Mouse (Mus musculus): ENCODE results near the gene Eif4g1. TPM values are rescaled to one million over a fixed set of nuclear protein-coding genes. Genes with fewer than 3 reads are reported as not detected.

The Eif4g1 gene
- polyA plus RNA-seq, 1 experiment from 2014 or later, result 113 TPM

DNA sequence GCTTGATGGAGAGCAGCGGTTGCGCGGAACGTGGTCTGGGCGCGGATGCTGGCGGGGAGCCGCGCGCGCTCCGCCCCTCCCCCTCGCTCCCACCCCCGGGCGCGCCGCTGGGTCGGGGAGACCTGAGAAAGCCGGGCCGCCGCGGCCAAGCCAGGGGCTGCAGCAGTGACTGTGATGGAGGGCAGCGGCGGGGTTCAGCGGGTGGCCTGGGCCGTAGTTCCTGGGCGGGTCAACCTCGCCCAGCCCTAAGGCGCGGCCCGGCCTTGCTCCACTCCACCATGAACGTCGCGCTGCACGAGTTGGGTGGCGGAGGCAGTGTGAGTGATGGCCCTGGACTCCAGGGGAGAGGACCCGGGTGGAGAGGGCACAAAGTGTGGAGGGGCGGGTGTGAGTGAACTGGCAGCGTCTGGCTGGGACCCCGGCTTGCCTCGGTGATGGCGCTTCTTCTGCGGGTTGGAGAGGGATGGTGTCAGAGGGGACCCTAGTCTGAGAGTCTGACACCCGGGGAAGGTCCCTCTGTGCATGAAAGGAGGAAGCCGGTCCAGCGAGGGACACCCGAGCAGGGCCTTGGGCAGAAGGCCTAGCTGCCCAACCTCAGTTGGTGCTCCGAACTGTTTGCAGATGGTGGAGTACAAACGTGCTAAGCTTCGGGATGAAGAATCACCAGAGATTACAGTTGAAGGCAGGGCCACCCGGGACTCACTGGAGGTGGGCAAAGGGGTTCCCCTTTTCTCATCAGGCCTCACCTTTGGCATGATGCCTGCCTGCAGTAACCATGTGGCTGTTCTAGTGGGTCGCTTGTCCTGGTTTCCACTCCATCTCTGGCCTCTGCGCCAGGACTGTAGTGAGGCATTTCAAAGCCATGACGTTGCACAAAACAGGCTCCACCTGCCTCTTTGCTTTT is 38.1 kb upstream of the Eif4g1 start, which contains the start of gene Ece2:
Ece2 (plus strand) TSS at position 98 of the 904 bp plus-strand sequence.
- peaks cover 22% of the 10 kb centered on the region for H3K27me3 ChIP-seq (ENCODE audit: control insufficient read depth, insufficient read depth, low read length)
- ATAC-seq (replicated peaks; ENCODE audit: extremely low read depth, insufficient read depth, low FRiP score), result no peak; the same call in 1 of the 2 replicates
- H3K4me3 ChIP-seq (ENCODE audit: low read length), result peak within 1 kb of the TSS; percentile 61
- H3K9me3 ChIP-seq (replicated peaks; ENCODE audit: control insufficient read depth, low read length), result no peaks in the 10 kb centered on the region
- H3K4me2 ChIP-seq (ENCODE audit: low read depth, low read length), result peak within 1 kb of the TSS; percentile 87
- peak within 1 kb of the TSS; percentile 58 for H3K9ac ChIP-seq (ENCODE audit: low read length)
- WGBS, result 9% methylated on average over 52 of the region's 54 CpGs
- peaks cover 7% of the 10 kb centered on the region; the same call in 1 of the 2 replicates for H3K4me1 ChIP-seq (ENCODE audit: control insufficient read depth, insufficient read depth, low read length)
- H3K36me3 ChIP-seq (ENCODE audit: control insufficient read depth, insufficient read depth), result no peaks in the 10 kb centered on the region
- no peak within 1 kb of the TSS for H3K27ac ChIP-seq (ENCODE audit: low read length)

DNA sequence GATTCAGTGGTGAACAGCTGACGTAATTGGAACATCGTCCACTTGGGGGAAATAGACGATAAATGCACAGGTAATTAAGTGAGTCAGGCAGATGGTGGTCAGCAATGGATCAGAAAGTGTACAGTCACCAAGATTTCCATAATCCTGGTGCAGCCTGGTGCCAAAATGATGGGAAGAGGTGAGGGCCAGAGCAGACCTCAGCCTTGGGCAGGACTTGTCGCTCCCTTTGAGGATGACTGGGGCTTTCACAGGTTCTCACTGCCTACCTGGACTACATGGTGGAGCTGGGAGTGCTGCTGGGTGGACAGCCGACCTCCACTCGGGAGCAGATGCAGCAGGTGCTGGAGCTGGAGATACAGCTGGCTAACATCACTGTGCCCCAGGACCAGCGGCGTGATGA is 30.7 kb upstream of the Eif4g1 start:
- no peak for ATAC-seq (replicated peaks; ENCODE audit: extremely low read depth, insufficient read depth, low FRiP score)
- H3K27me3 ChIP-seq (ENCODE audit: control insufficient read depth, insufficient read depth, low read length), result no peaks in the 10 kb centered on the region
- no peak overlapping the region for H3K4me2 ChIP-seq (ENCODE audit: low read depth, low read length)
- no peaks in the 10 kb centered on the region for H3K4me1 ChIP-seq (ENCODE audit: control insufficient read depth, insufficient read depth, low read length)
- 72% methylated on average over 8 of the region's 8 CpGs for WGBS
- no peak overlapping the region for H3K4me3 ChIP-seq (ENCODE audit: low read length)
- no peaks in the 10 kb centered on the region for H3K9me3 ChIP-seq (replicated peaks; ENCODE audit: control insufficient read depth, low read length)
- H3K36me3 ChIP-seq (ENCODE audit: control insufficient read depth, insufficient read depth), result no peaks in the 10 kb centered on the region
- no peak overlapping the region for H3K27ac ChIP-seq (ENCODE audit: low read length)
- no peak overlapping the region for H3K9ac ChIP-seq (ENCODE audit: low read length)

DNA sequence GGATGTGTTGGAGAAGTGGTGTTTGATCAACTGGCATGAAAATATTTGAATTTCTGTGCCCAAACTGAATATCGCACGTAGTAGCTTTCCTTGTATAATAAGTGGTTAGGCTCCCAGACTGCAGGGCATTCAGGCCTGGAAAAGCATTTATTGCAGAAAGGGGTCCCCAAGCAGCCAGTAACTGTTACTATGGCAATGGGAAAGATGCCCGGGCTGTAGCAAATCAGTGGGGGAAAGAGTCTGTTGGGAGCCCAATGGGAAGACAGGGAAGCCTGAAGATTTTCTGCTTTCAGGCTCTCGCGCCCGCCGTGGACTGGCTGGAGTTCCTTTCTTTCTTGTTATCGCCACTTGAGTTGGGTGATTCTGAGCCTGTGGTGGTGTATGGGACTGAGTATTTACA is 29.7 kb upstream of the Eif4g1 start:
- H3K4me3 ChIP-seq (ENCODE audit: low read length), result no peak overlapping the region
- no peak overlapping the region for H3K27ac ChIP-seq (ENCODE audit: low read length)
- H3K9ac ChIP-seq (ENCODE audit: low read length), result no peak overlapping the region
- H3K36me3 ChIP-seq (ENCODE audit: control insufficient read depth, insufficient read depth), result no peaks in the 10 kb centered on the region
- ATAC-seq (replicated peaks; ENCODE audit: extremely low read depth, insufficient read depth, low FRiP score), result no peak
- H3K9me3 ChIP-seq (replicated peaks; ENCODE audit: control insufficient read depth, low read length), result no peaks in the 10 kb centered on the region
- no peaks in the 10 kb centered on the region for H3K27me3 ChIP-seq (ENCODE audit: control insufficient read depth, insufficient read depth, low read length)
- no peaks in the 10 kb centered on the region for H3K4me1 ChIP-seq (ENCODE audit: control insufficient read depth, insufficient read depth, low read length)
- no peak overlapping the region for H3K4me2 ChIP-seq (ENCODE audit: low read depth, low read length)
- WGBS, result 72% methylated on average over 8 of the region's 8 CpGs

DNA sequence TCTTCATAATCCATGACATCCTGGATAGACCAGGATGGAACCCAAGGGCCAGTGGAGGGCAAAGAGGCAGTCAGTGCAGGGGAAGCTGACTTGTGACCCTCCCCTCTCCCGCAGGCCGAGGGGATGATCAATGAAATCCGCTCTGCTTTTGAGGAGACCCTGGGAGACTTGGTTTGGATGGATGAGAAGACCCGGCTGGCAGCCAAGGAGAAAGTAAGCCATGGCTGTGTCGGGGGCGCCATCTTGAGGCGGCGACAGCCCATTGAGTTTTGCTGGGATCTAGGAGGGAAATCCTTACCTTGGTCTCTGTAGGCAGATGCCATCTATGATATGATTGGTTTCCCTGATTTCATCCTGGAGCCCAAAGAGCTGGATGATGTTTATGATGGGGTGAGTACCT is 26.0 kb upstream of the Eif4g1 start:
- no peaks in the 10 kb centered on the region for H3K9me3 ChIP-seq (replicated peaks; ENCODE audit: control insufficient read depth, low read length)
- no peak overlapping the region for H3K4me3 ChIP-seq (ENCODE audit: low read length)
- no peaks in the 10 kb centered on the region for H3K27me3 ChIP-seq (ENCODE audit: control insufficient read depth, insufficient read depth, low read length)
- no peak for ATAC-seq (replicated peaks; ENCODE audit: extremely low read depth, insufficient read depth, low FRiP score)
- no peaks in the 10 kb centered on the region for H3K36me3 ChIP-seq (ENCODE audit: control insufficient read depth, insufficient read depth)
- no peak overlapping the region for H3K9ac ChIP-seq (ENCODE audit: low read length)
- no peak overlapping the region for H3K4me2 ChIP-seq (ENCODE audit: low read depth, low read length)
- 7% methylated on average over 8 of the region's 8 CpGs for WGBS
- no peaks in the 10 kb centered on the region for H3K4me1 ChIP-seq (ENCODE audit: control insufficient read depth, insufficient read depth, low read length)
- H3K27ac ChIP-seq (ENCODE audit: low read length), result no peak overlapping the region

DNA sequence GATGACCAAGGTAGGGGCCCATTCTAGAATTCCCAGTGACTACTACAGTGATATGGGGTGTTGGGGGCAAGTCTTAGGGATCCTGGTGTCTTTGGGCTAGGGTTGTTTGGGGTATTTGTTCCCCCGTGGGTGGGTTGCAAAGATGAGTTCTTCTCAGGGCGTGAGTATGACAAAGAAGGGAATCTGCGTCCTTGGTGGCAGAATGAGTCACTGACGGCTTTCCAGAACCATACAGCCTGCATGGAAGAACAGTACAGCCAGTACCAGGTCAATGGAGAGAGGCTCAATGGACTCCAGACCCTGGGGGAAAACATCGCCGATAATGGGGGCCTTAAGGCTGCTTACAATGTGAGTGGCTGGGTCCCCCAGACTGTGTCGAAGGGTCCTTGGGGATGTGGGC is 24.2 kb upstream of the Eif4g1 start:
- H3K36me3 ChIP-seq (ENCODE audit: control insufficient read depth, insufficient read depth), result no peaks in the 10 kb centered on the region
- no peak for ATAC-seq (replicated peaks; ENCODE audit: extremely low read depth, insufficient read depth, low FRiP score)
- H3K9ac ChIP-seq (ENCODE audit: low read length), result no peak overlapping the region
- no peak overlapping the region for H3K27ac ChIP-seq (ENCODE audit: low read length)
- whole genome bisulfite sequencing, result 78% methylated on average over 7 of the region's 7 CpGs
- no peak overlapping the region for H3K4me3 ChIP-seq (ENCODE audit: low read length)
- no peaks in the 10 kb centered on the region for H3K27me3 ChIP-seq (ENCODE audit: control insufficient read depth, insufficient read depth, low read length)
- H3K4me2 ChIP-seq (ENCODE audit: low read depth, low read length), result no peak overlapping the region
- no peaks in the 10 kb centered on the region for H3K4me1 ChIP-seq (ENCODE audit: control insufficient read depth, insufficient read depth, low read length)
- H3K9me3 ChIP-seq (replicated peaks; ENCODE audit: control insufficient read depth, low read length), result no peaks in the 10 kb centered on the region

DNA sequence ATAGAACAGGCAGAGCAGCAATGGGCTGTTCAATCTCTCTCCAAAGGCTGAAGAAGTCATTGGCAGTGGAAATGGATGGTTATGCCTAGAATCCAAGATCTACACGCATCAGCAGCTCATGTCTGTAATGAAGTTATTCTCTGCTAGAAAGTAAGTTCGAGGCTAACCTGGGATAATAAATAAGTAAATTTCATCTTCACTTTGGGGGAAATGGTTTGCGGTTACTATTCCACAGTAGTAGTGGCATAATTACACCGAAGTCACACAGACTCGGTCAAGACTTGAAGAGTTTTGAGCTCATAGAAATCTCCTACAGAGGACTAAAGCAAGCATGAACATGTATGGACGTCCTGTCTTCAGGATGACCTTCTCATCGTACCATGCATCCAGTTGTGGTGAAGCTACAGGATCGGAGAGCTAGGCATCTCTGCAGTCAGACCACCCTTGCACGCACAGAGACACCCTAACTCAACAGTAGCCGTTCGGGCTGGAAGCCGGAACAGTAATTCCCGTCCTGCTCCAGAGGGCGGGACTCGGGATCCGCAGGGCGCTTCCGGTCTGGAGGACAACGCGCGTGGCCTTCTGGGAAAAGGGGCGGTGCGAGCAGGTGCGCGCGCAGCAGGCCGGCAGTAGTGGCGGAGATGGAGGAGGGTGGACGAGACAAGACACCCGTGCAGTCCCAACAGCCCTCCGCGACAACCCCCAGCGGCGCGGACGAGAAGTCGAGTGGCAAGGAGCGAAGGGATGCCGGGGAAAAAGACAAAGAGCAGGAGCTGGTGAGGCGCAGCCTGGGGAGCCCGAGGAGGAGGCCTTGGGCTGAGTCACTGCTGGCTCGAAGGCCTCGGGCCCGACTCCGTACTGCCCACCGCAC is 16.8 kb upstream of the Eif4g1 start, which contains the start of gene Psmd2:
Psmd2 (plus strand) TSS at position 577 of the 871 bp plus-strand sequence.
- WGBS, result 2% methylated on average over 46 of the region's 46 CpGs
- ATAC-seq (replicated peaks; ENCODE audit: extremely low read depth, insufficient read depth, low FRiP score), result peak; percentile 96
- no peaks in the 10 kb centered on the region for H3K9me3 ChIP-seq (replicated peaks; ENCODE audit: control insufficient read depth, low read length)

DNA sequence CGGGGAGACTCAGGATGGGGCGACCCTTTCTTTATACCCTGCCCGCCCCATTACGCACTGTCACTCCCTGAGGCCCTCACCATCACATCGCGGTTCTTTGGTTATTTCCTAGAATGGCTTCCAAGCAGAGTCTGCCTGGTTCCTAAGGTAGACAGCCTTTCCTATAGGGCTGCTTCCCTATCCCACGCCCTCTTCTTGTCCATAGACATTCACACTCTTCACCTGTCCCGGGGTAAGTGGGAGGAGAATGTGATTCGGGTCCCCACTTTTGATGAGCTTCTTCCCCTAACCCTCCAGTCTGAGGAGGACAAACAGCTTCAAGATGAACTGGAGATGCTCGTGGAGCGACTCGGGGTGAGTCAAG is 16.2 kb upstream of the Eif4g1 start:
- peak overlapping the region; percentile 85 for H3K4me3 ChIP-seq (ENCODE audit: low read length)
- H3K4me1 ChIP-seq (ENCODE audit: control insufficient read depth, insufficient read depth, low read length), result peaks cover 10% of the 10 kb centered on the region
- 3% methylated on average over 12 of the region's 12 CpGs for WGBS
- 0 out of 2 replicates have a peak overlapping the region, but pooled peaks have one; percentile 11 for H3K27ac ChIP-seq (ENCODE audit: low read length)
- H3K4me2 ChIP-seq (ENCODE audit: low read depth, low read length), result peak overlapping the region; percentile 91
- peaks cover 27% of the 10 kb centered on the region for H3K36me3 ChIP-seq (ENCODE audit: control insufficient read depth, insufficient read depth)
- H3K27me3 ChIP-seq (ENCODE audit: control insufficient read depth, insufficient read depth, low read length), result no peaks in the 10 kb centered on the region
- no peaks in the 10 kb centered on the region for H3K9me3 ChIP-seq (replicated peaks; ENCODE audit: control insufficient read depth, low read length)
- H3K9ac ChIP-seq (ENCODE audit: low read length), result peak overlapping the region; percentile 87
- ATAC-seq (replicated peaks; ENCODE audit: extremely low read depth, insufficient read depth, low FRiP score), result no peak; the same call in 1 of the 2 replicates

More for the DNA sequence above, 16.8 kb upstream of the Eif4g1 start, which contains the start of gene Psmd2:
- peaks cover 21% of the 10 kb centered on the region for H3K36me3 ChIP-seq (ENCODE audit: control insufficient read depth, insufficient read depth)
- peak within 1 kb of the TSS; percentile 91 for H3K4me2 ChIP-seq (ENCODE audit: low read depth, low read length)
- peaks cover 10% of the 10 kb centered on the region for H3K4me1 ChIP-seq (ENCODE audit: control insufficient read depth, insufficient read depth, low read length)
- peak within 1 kb of the TSS; percentile 87 for H3K9ac ChIP-seq (ENCODE audit: low read length)
- H3K27ac ChIP-seq (ENCODE audit: low read length), result peak within 1 kb of the TSS; percentile 84
- H3K27me3 ChIP-seq (ENCODE audit: control insufficient read depth, insufficient read depth, low read length), result no peaks in the 10 kb centered on the region
- H3K4me3 ChIP-seq (ENCODE audit: low read length), result peak within 1 kb of the TSS; percentile 85

DNA sequence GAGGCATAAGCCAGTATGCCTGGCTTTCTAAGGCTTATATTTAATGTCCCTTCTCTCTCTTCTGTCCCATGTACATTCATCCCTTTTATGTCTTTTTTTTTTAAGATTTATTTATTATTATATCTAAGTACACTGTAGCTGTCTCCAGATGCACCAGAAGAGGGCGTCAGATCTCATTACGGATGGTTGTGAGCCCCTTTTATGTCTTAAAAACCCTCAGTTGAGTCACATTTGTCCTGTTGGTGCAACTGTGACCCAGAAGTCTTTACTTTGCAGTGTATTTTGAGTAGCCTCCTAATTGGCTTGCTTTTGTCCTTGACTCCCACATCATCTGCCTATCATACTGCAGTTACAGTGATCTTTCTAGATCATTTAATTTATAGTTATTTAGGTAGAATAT is 14.8 kb upstream of the Eif4g1 start:
- Histone ChIP-seq H3K4me2 (ENCODE audit: low read depth, low read length) (no peak overlapping the region), H3K36me3 (ENCODE audit: control insufficient read depth, insufficient read depth) (peaks cover 41% of the 10 kb centered on the region), H3K4me1 (ENCODE audit: control insufficient read depth, insufficient read depth, low read length) (peaks cover 10% of the 10 kb centered on the region), H3K9me3 (replicated peaks; ENCODE audit: control insufficient read depth, low read length) (no peaks in the 10 kb centered on the region), H3K4me3 (ENCODE audit: low read length) (no peak overlapping the region), H3K9ac (ENCODE audit: low read length) (no peak overlapping the region), H3K27me3 (ENCODE audit: control insufficient read depth, insufficient read depth, low read length) (no peaks in the 10 kb centered on the region), H3K27ac (ENCODE audit: low read length) (no peak overlapping the region)
- WGBS, result 59% methylated on average over 2 of the region's 2 CpGs
- ATAC-seq (replicated peaks; ENCODE audit: extremely low read depth, insufficient read depth, low FRiP score), result no peak

Measured in heart, embryonic 16.5 days (tissue).